Mouse (Mus musculus) embryonic stem cell, embryonic (primary cell): ENCODE measurements around the gene Ffar4.

Experiments used
- CTCF ChIA-PET, 4 experiments: fragments of 300-600 bp in 2 of 4; fragments of 350-600 bp in 2 of 4; sonication (Branson Sonifier 250); formaldehyde crosslinking; loops; one replicate each; lab custom pipeline; 2022; ENCODE audit warnings: inconsistent platforms in 2 of 4; lab: Charles Lee
- POLR2A ChIA-PET, 4 experiments: fragments of 300-600 bp in 2 of 4; fragments of 350-600 bp in 2 of 4; sonication (Branson Sonifier 250); formaldehyde crosslinking; loops; one replicate each; lab custom pipeline; 2022; ENCODE audit warnings: antibody characterized with exemption in 4 of 4, inconsistent platforms in 1 of 4; lab: Charles Lee

Ffar4 gene

GRCm38 (mm10) chr19:38096858-38097758, at the start of gene Ffar4:
Gene Ffar4, plus strand, starts transcription at chr19:38097071.
- CTCF ChIA-PET = no interaction called here
- POLR2A ChIA-PET = interaction anchor here in 2 of 4 experiments (0.6 to 1.9 kb wide), 5 partner anchors 11 to 539 kb away, joined by 3 to 6 read pairs (median 4); no protein-coding TSS in a partner anchor

GRCm38 (mm10) chr19:38049686-38050085, 47.2 kb upstream of the Ffar4 start:
- ChIA-PET POLR2A (interaction anchor here in 3 of 4 experiments (0.8 to 4.3 kb wide), 31 partner anchors 9 to 299 kb away, joined by 3 to 23 read pairs (median 5); no protein-coding TSS in a partner anchor), CTCF (interaction anchor here in 3 of 4 experiments (0.9 to 3.3 kb wide), 5 partner anchors 9 to 402 kb away, joined by 3 to 10 read pairs (median 4); no protein-coding TSS in a partner anchor)

- POLR2A ChIA-PET = interaction anchor here (0.8 to 4.9 kb wide), 41 partner anchors 8 to 474 kb away, joined by 3 to 89 read pairs (median 4); partner anchors contain the start of gene Myof (in 1 of the 4)
- CTCF ChIA-PET = interaction anchor here in 3 of 4 experiments (0.7 to 3.3 kb wide), 6 partner anchors 10 to 98 kb away, joined by 3 to 30 read pairs (median 11); no protein-coding TSS in a partner anchor
Observed at GRCm38 (mm10) chr19:38053227-38054041, 43.4 kb upstream of the Ffar4 start.

- CTCF ChIA-PET = interaction anchor here in 3 of 4 experiments (0.5 to 3.3 kb wide), 7 partner anchors 9 to 365 kb away, joined by 3 to 30 read pairs (median 7); no protein-coding TSS in a partner anchor
- POLR2A ChIA-PET = interaction anchor here in 3 of 4 experiments (0.7 to 4.9 kb wide), 44 partner anchors 8 to 350 kb away, joined by 3 to 89 read pairs (median 4); partner anchors contain the start of gene Myof (in 1 of the 3)
Observed at GRCm38 (mm10) chr19:38054149-38054719, 42.6 kb upstream of the Ffar4 start.

GRCm38 (mm10) chr19:38054720-38055192, 42.1 kb upstream of the Ffar4 start, which contains the start of gene Cep55:
Gene Cep55, plus strand, starts transcription at chr19:38055011.
- POLR2A ChIA-PET = interaction anchor here in 3 of 4 experiments (0.6 to 4.9 kb wide), 48 partner anchors 9 to 350 kb away, joined by 3 to 89 read pairs (median 4); partner anchors contain the start of gene Myof (in 1 of the 3)
- CTCF ChIA-PET = interaction anchor here in 3 of 4 experiments (1.0 to 3.3 kb wide), 5 partner anchors 8 to 99 kb away, joined by 3 to 30 read pairs (median 7); no protein-coding TSS in a partner anchor

GRCm38 (mm10) chr19:38055798-38056197, 41.1 kb upstream of the Ffar4 start:
- CTCF ChIA-PET = no interaction called here
- POLR2A ChIA-PET = interaction anchor here (0.6 to 4.9 kb wide), 29 partner anchors 8 to 714 kb away, joined by 3 to 89 read pairs (median 4); no protein-coding TSS in a partner anchor

- ChIA-PET CTCF (no interaction called here), POLR2A (interaction anchor here (0.7 to 4.9 kb wide), 18 partner anchors 8 to 292 kb away, joined by 3 to 89 read pairs (median 4); no protein-coding TSS in a partner anchor)
Observed at GRCm38 (mm10) chr19:38056276-38056675, 40.6 kb upstream of the Ffar4 start.

- CTCF ChIA-PET = no interaction called here
- POLR2A ChIA-PET = interaction anchor here in 3 of 4 experiments (0.7 to 4.9 kb wide), 11 partner anchors 9 to 264 kb away, joined by 3 to 89 read pairs (median 3); no protein-coding TSS in a partner anchor
Observed at GRCm38 (mm10) chr19:38056931-38057330, 39.9 kb upstream of the Ffar4 start.

- CTCF ChIA-PET = interaction anchor here in 3 of 4 experiments (0.5 to 1.7 kb wide), 3 partner anchors 9 to 108 kb away, joined by 3 to 8 read pairs (median 4); no protein-coding TSS in a partner anchor
Observed at GRCm38 (mm10) chr19:38063201-38063600, 33.7 kb upstream of the Ffar4 start.

GRCm38 (mm10) chr19:38064051-38064450, 32.8 kb upstream of the Ffar4 start:
- POLR2A ChIA-PET = interaction anchor here in 3 of 4 experiments (0.7 to 7.8 kb wide), 39 partner anchors 9 to 261 kb away, joined by 3 to 89 read pairs (median 4); partner anchors contain the start of gene Cep55 (in 2 of the 3)
- CTCF ChIA-PET = no interaction called here

More at GRCm38 (mm10) chr19:38063201-38063600, 33.7 kb upstream of the Ffar4 start:
- POLR2A ChIA-PET = interaction anchor here (0.6 to 7.8 kb wide), 28 partner anchors 8 to 929 kb away, joined by 3 to 89 read pairs (median 4); partner anchors contain the start of gene Cep55 (in 2 of the 4)

GRCm38 (mm10) chr19:38073226-38073625, 23.6 kb upstream of the Ffar4 start:
- POLR2A ChIA-PET = interaction anchor here in 3 of 4 experiments (1.0 to 4.7 kb wide), 3 partner anchors 10 to 19 kb away, joined by 3 to 19 read pairs (median 5); partner anchors contain the start of gene Cep55 (in 1 of the 3)
- CTCF ChIA-PET = no interaction called here

- POLR2A ChIA-PET = interaction anchor here in 3 of 4 experiments (0.7 to 4.7 kb wide), 8 partner anchors 10 to 81 kb away, joined by 3 to 33 read pairs (median 4); no protein-coding TSS in a partner anchor
- CTCF ChIA-PET = interaction anchor here in 3 of 4 experiments (0.6 to 1.6 kb wide), 7 partner anchors 50 to 539 kb away, joined by 3 to 5 read pairs (median 4); partner anchors contain the start of gene Rbp4 (in 1 of the 3)
Observed at GRCm38 (mm10) chr19:38075051-38075450, 21.8 kb upstream of the Ffar4 start.

GRCm38 (mm10) chr19:38076251-38076650, 20.6 kb upstream of the Ffar4 start:
- CTCF ChIA-PET = interaction anchor here (0.6 to 1.7 kb wide), 11 partner anchors 9 to 540 kb away, joined by 3 to 5 read pairs (median 4); partner anchors contain the start of gene Rbp4 (in 1 of the 4)

GRCm38 (mm10) chr19:38077851-38078540, 18.9 kb upstream of the Ffar4 start:
- CTCF ChIA-PET = interaction anchor here in 1 of 4 experiments (1.7 kb wide), 1 partner anchor 275 kb away, joined by 5 read pairs; no protein-coding TSS in a partner anchor
- POLR2A ChIA-PET = interaction anchor here in 2 of 4 experiments (0.9 to 4.4 kb wide), 8 partner anchors 9 to 248 kb away, joined by 3 to 33 read pairs (median 6); no protein-coding TSS in a partner anchor

More at GRCm38 (mm10) chr19:38076251-38076650, 20.6 kb upstream of the Ffar4 start:
- POLR2A ChIA-PET = interaction anchor here in 3 of 4 experiments (0.5 to 4.4 kb wide), 10 partner anchors 8 to 242 kb away, joined by 3 to 33 read pairs (median 4); partner anchors contain the start of gene Cep55 (in 1 of the 3)

GRCm38 (mm10) chr19:38081361-38081760, 15.5 kb upstream of the Ffar4 start:
- CTCF ChIA-PET = interaction anchor here in 1 of 4 experiments (0.6 kb wide), 1 partner anchor 640 kb away, joined by 3 read pairs; no protein-coding TSS in a partner anchor
- POLR2A ChIA-PET = interaction anchor here in 1 of 4 experiments (0.6 kb wide), 1 partner anchor 14 kb away, joined by 4 read pairs; no protein-coding TSS in a partner anchor
